ENCODE assay signal across 13 mouse cellular contexts in genomic region chr4:128742379-128742970, GRCm38 (mm10). TPM values are rescaled to one million over a fixed set of nuclear protein-coding genes. Genes with fewer than 3 reads are reported as not detected.
DNase-seq lines count a peak whose midpoint lies in the region; ATAC-seq lines count a peak whose summit lies in the region.
"Had no signal": no experiment of that assay in that cellular context is flagged by ENCODE, and none has a peak within 500 bp of the region (broad histone marks: within the 10 kb centered on the region; RNA-seq: fewer than 3 reads in every experiment).

No protein-coding gene starts in this region.

- DNase-seq in heart, adult 11 months = peak; percentile 85
- DNase-seq in heart, postnatal 14 days = no peak
- no peak for DNase-seq in lung, postnatal 10 days
- DNase-seq in spleen, adult 12 weeks (ENCODE audit: low spot score) = no peak
- DNase-seq in urinary bladder, postnatal 25 days (ENCODE audit: low spot score) = no peak
- DNase-seq: gastrocnemius, postnatal 36 days; kidney, postnatal 4 days; right cerebral cortex, postnatal 14 days had no signal

- H3K9ac ChIP-seq in lung, embryonic 16.5 days (ENCODE audit: low read length) = no peak overlapping the region
- peak overlapping the region; percentile 49; the same call in 1 of the 2 replicates for H3K9ac ChIP-seq in embryonic facial prominence, embryonic 13.5 days
- H3K9ac ChIP-seq in hindbrain, embryonic 16.5 days (ENCODE audit: low read depth, low read length) = no peak overlapping the region
- H3K9ac ChIP-seq: liver, embryonic 15.5 days had no signal

- no peak overlapping the region for H3K4me3 ChIP-seq in lung, embryonic 16.5 days (ENCODE audit: low read length)
- H3K4me3 ChIP-seq in embryonic facial prominence, embryonic 13.5 days = no peak overlapping the region
- H3K4me3 ChIP-seq in hindbrain, embryonic 16.5 days (ENCODE audit: low read length) = no peak overlapping the region
- H3K4me3 ChIP-seq: liver, embryonic 15.5 days had no signal

- peak; percentile 21; the same call in 1 of the 2 replicates for ATAC-seq in lung, embryonic 16.5 days (ENCODE audit: low read depth)
- no peak for ATAC-seq in embryonic facial prominence, embryonic 13.5 days (ENCODE audit: insufficient number of reproducible peaks, insufficient read depth, low FRiP score, low TSS enrichment, low read depth)
- peak; percentile 54 for ATAC-seq in hindbrain, embryonic 16.5 days

- H3K4me1 ChIP-seq in lung, embryonic 16.5 days (replicated peaks; ENCODE audit: control insufficient read depth, insufficient read depth, low read length) = peaks cover 16% of the 10 kb centered on the region
- H3K4me1 ChIP-seq in embryonic facial prominence, embryonic 13.5 days = peaks cover 26% of the 10 kb centered on the region
- peaks cover 20% of the 10 kb centered on the region for H3K4me1 ChIP-seq in hindbrain, embryonic 16.5 days (ENCODE audit: control insufficient read depth, insufficient read depth, low read depth, low read length)

- H3K4me2 ChIP-seq in lung, embryonic 16.5 days (ENCODE audit: low read depth, low read length) = no peak overlapping the region
- H3K4me2 ChIP-seq in embryonic facial prominence, embryonic 13.5 days = no peak overlapping the region
- H3K4me2 ChIP-seq in hindbrain, embryonic 16.5 days (ENCODE audit: low read length) = no peak overlapping the region
- H3K4me2 ChIP-seq: liver, embryonic 15.5 days had no signal

- no peaks in the 10 kb centered on the region for H3K27me3 ChIP-seq in lung, embryonic 16.5 days (ENCODE audit: control insufficient read depth, insufficient read depth, low read depth, low read length)
- H3K27me3 ChIP-seq in embryonic facial prominence, embryonic 13.5 days = no peaks in the 10 kb centered on the region
- no peaks in the 10 kb centered on the region for H3K27me3 ChIP-seq in hindbrain, embryonic 16.5 days (replicated peaks; ENCODE audit: control insufficient read depth, insufficient read depth, low read length)
- H3K27me3 ChIP-seq: liver, embryonic 15.5 days had no signal

- peaks cover 36% of the 10 kb centered on the region for H3K36me3 ChIP-seq in lung, embryonic 16.5 days (ENCODE audit: control insufficient read depth, insufficient read depth, low read length)
- H3K36me3 ChIP-seq in embryonic facial prominence, embryonic 13.5 days = peaks cover 43% of the 10 kb centered on the region
- peaks cover 33% of the 10 kb centered on the region for H3K36me3 ChIP-seq in hindbrain, embryonic 16.5 days (ENCODE audit: control insufficient read depth, insufficient read depth, low read length)

- H3K27ac ChIP-seq in lung, embryonic 16.5 days (ENCODE audit: low read length) = no peak overlapping the region
- peak overlapping the region; percentile 72 for H3K27ac ChIP-seq in embryonic facial prominence, embryonic 13.5 days
- peak overlapping the region; percentile 39; the same call in 1 of the 2 replicates for H3K27ac ChIP-seq in hindbrain, embryonic 16.5 days (ENCODE audit: low read depth, low read length)
- H3K27ac ChIP-seq: liver, embryonic 15.5 days had no signal

- intact Hi-C loops in heart, postnatal 14 days (cut with DNase I) = loop anchor here (10.0 kb wide), 1 partner anchor 312 kb away; the partner anchor contains the start of gene Rnf19b

- 67% methylated on average over 10 of the region's 10 CpGs for WGBS in lung, embryonic 16.5 days
- 44% methylated on average over 10 of the region's 10 CpGs for WGBS in embryonic facial prominence, embryonic 13.5 days
- WGBS in hindbrain, embryonic 16.5 days = 29% methylated on average over 10 of the region's 10 CpGs

- no peaks in the 10 kb centered on the region for H3K9me3 ChIP-seq in lung, embryonic 16.5 days (ENCODE audit: control insufficient read depth, low read length)
- no peaks in the 10 kb centered on the region for H3K9me3 ChIP-seq in embryonic facial prominence, embryonic 13.5 days
- no peaks in the 10 kb centered on the region for H3K9me3 ChIP-seq in hindbrain, embryonic 16.5 days (ENCODE audit: control insufficient read depth, low read length)
- H3K9me3 ChIP-seq: liver, embryonic 15.5 days had no signal

RNA-seq across cellular contexts. Expression of gene A3galt2, which starts 12.7 kb away (rescaled TPM):
- total RNA-seq in heart, postnatal 14 days (2021) = under 1 TPM; 0.20 to 0.33 TPM
- polyA plus RNA-seq in lung, embryonic 16.5 days (2015; fragmentation: Nextera tagmentation; extraction: Ambion mirVana) = 0.16 and 0.30 TPM in 2 replicates
- 0.29 and 0.38 TPM in 2 replicates for polyA plus RNA-seq in embryonic facial prominence, embryonic 13.5 days (2015; fragmentation: Nextera tagmentation; extraction: Ambion mirVana)
- 0.23 and 0.36 TPM in 2 replicates for polyA plus RNA-seq in hindbrain, embryonic 16.5 days (2015; fragmentation: Nextera tagmentation; extraction: Ambion mirVana)
- total RNA-seq: megakaryocyte progenitor cell, adult 5-6 weeks had no signal
- polyA plus RNA-seq: liver, embryonic 15.5 days had no signal
